Mouse (Mus musculus): Measurements from ENCODE around the gene 4933405L10Rik. TPM values are rescaled to one million over a fixed set of nuclear protein-coding genes. Genes with fewer than 3 reads are reported as not detected.

Gene 4933405L10Rik
- polyA plus RNA-seq, 1 experiment from 2014 or later, result not detected

- no peak for ATAC-seq (ENCODE audit: insufficient number of reproducible peaks, insufficient read depth, low FRiP score, low read depth)
- 88% methylated on average over 15 of the region's 15 CpGs for WGBS
- no peaks in the 10 kb centered on the region for H3K9me3 ChIP-seq (ENCODE audit: control insufficient read depth, low read depth, low read length)
Observed at GRCm38 (mm10) chr8:105716302-105716945, 9.0 kb downstream of the 4933405L10Rik start.

GRCm38 (mm10) chr8:105719637-105720036 lies 12.2 kb downstream of the 4933405L10Rik start:
- 87% methylated on average over 4 of the region's 4 CpGs for whole genome bisulfite sequencing
- H3K27me3 ChIP-seq (ENCODE audit: control insufficient read depth, insufficient read depth, low read length), result no peaks in the 10 kb centered on the region
- H3K4me3 ChIP-seq (ENCODE audit: low read depth, low read length), result no peak overlapping the region
- no peak overlapping the region for H3K4me2 ChIP-seq (replicated peaks; ENCODE audit: low read depth, low read length)
- H3K4me1 ChIP-seq (ENCODE audit: control insufficient read depth, insufficient read depth, low read length), result no peaks in the 10 kb centered on the region
- H3K9ac ChIP-seq (replicated peaks; ENCODE audit: low read depth, low read length), result no peak overlapping the region
- H3K27ac ChIP-seq (ENCODE audit: low read length), result no peak overlapping the region
- H3K9me3 ChIP-seq (ENCODE audit: control insufficient read depth, low read depth, low read length), result no peaks in the 10 kb centered on the region
- ATAC-seq (ENCODE audit: insufficient number of reproducible peaks, insufficient read depth, low FRiP score, low read depth), result no peak
- peaks cover 5% of the 10 kb centered on the region; the same call in 1 of the 2 replicates for H3K36me3 ChIP-seq (ENCODE audit: control insufficient read depth, insufficient read depth, low read length)

More at GRCm38 (mm10) chr8:105716302-105716945, 9.0 kb downstream of the 4933405L10Rik start:
- no peak overlapping the region for H3K4me3 ChIP-seq (ENCODE audit: low read depth, low read length)
- H3K4me2 ChIP-seq (replicated peaks; ENCODE audit: low read depth, low read length), result no peak overlapping the region
- H3K4me1 ChIP-seq (ENCODE audit: control insufficient read depth, insufficient read depth, low read length), result no peaks in the 10 kb centered on the region
- no peaks in the 10 kb centered on the region for H3K27me3 ChIP-seq (ENCODE audit: control insufficient read depth, insufficient read depth, low read length)
- H3K36me3 ChIP-seq (ENCODE audit: control insufficient read depth, insufficient read depth, low read length), result peaks cover 5% of the 10 kb centered on the region; the same call in 1 of the 2 replicates
- H3K9ac ChIP-seq (replicated peaks; ENCODE audit: low read depth, low read length), result no peak overlapping the region
- no peak overlapping the region for H3K27ac ChIP-seq (ENCODE audit: low read length)

- no peaks in the 10 kb centered on the region for H3K4me1 ChIP-seq (ENCODE audit: control insufficient read depth, insufficient read depth, low read length)
- no peak for ATAC-seq (ENCODE audit: insufficient number of reproducible peaks, insufficient read depth, low FRiP score, low read depth)
- no peak overlapping the region for H3K27ac ChIP-seq (ENCODE audit: low read length)
- no peaks in the 10 kb centered on the region for H3K27me3 ChIP-seq (ENCODE audit: control insufficient read depth, insufficient read depth, low read length)
- no peaks in the 10 kb centered on the region for H3K9me3 ChIP-seq (ENCODE audit: control insufficient read depth, low read depth, low read length)
- 91% methylated on average over 9 of the region's 9 CpGs for WGBS
- H3K36me3 ChIP-seq (ENCODE audit: control insufficient read depth, insufficient read depth, low read length), result peaks cover 11% of the 10 kb centered on the region
- no peak overlapping the region for H3K9ac ChIP-seq (replicated peaks; ENCODE audit: low read depth, low read length)
- no peak overlapping the region for H3K4me3 ChIP-seq (ENCODE audit: low read depth, low read length)
- no peak overlapping the region for H3K4me2 ChIP-seq (replicated peaks; ENCODE audit: low read depth, low read length)
Observed at GRCm38 (mm10) chr8:105722861-105723260, 15.4 kb downstream of the 4933405L10Rik start.

GRCm38 (mm10) chr8:105725726-105726125 lies 18.3 kb downstream of the 4933405L10Rik start:
- no peak for ATAC-seq (ENCODE audit: insufficient number of reproducible peaks, insufficient read depth, low FRiP score, low read depth)
- 66% methylated on average over 5 of the region's 5 CpGs for WGBS
- H3K4me2 ChIP-seq (replicated peaks; ENCODE audit: low read depth, low read length), result no peak overlapping the region

GRCm38 (mm10) chr8:105727397-105728124 lies 20.1 kb downstream of the 4933405L10Rik start:
- ATAC-seq (ENCODE audit: insufficient number of reproducible peaks, insufficient read depth, low FRiP score, low read depth), result no peak
- H3K4me2 ChIP-seq (replicated peaks; ENCODE audit: low read depth, low read length), result no peak overlapping the region
- WGBS, result 76% methylated on average over 18 of the region's 18 CpGs

More at GRCm38 (mm10) chr8:105725726-105726125, 18.3 kb downstream of the 4933405L10Rik start:
- Histone ChIP-seq H3K4me1 (ENCODE audit: control insufficient read depth, insufficient read depth, low read length) (no peaks in the 10 kb centered on the region), H3K36me3 (ENCODE audit: control insufficient read depth, insufficient read depth, low read length) (peaks cover 12% of the 10 kb centered on the region), H3K9me3 (ENCODE audit: control insufficient read depth, low read depth, low read length) (no peaks in the 10 kb centered on the region), H3K27me3 (ENCODE audit: control insufficient read depth, insufficient read depth, low read length) (no peaks in the 10 kb centered on the region), H3K4me3 (ENCODE audit: low read depth, low read length) (no peak overlapping the region), H3K9ac (replicated peaks; ENCODE audit: low read depth, low read length) (no peak overlapping the region), H3K27ac (ENCODE audit: low read length) (no peak overlapping the region)

GRCm38 (mm10) chr8:105732186-105732585 lies 24.7 kb downstream of the 4933405L10Rik start:
- Histone ChIP-seq H3K4me3 (ENCODE audit: low read depth, low read length) (no peak overlapping the region), H3K36me3 (ENCODE audit: control insufficient read depth, insufficient read depth, low read length) (peaks cover 5% of the 10 kb centered on the region; the same call in 1 of the 2 replicates), H3K27ac (ENCODE audit: low read length) (no peak overlapping the region), H3K9me3 (ENCODE audit: control insufficient read depth, low read depth, low read length) (no peaks in the 10 kb centered on the region), H3K27me3 (ENCODE audit: control insufficient read depth, insufficient read depth, low read length) (no peaks in the 10 kb centered on the region), H3K4me1 (ENCODE audit: control insufficient read depth, insufficient read depth, low read length) (no peaks in the 10 kb centered on the region), H3K4me2 (replicated peaks; ENCODE audit: low read depth, low read length) (no peak overlapping the region), H3K9ac (replicated peaks; ENCODE audit: low read depth, low read length) (no peak overlapping the region)
- ATAC-seq (ENCODE audit: insufficient number of reproducible peaks, insufficient read depth, low FRiP score, low read depth), result no peak
- WGBS, result 92% methylated on average over 5 of the region's 5 CpGs

More at GRCm38 (mm10) chr8:105727397-105728124, 20.1 kb downstream of the 4933405L10Rik start:
- peaks cover 12% of the 10 kb centered on the region; the same call in 1 of the 2 replicates for H3K36me3 ChIP-seq (ENCODE audit: control insufficient read depth, insufficient read depth, low read length)
- peak overlapping the region; percentile 0; the same call in 1 of the 2 replicates for H3K27ac ChIP-seq (ENCODE audit: low read length)
- H3K4me3 ChIP-seq (ENCODE audit: low read depth, low read length), result no peak overlapping the region
- no peaks in the 10 kb centered on the region for H3K9me3 ChIP-seq (ENCODE audit: control insufficient read depth, low read depth, low read length)
- no peaks in the 10 kb centered on the region for H3K4me1 ChIP-seq (ENCODE audit: control insufficient read depth, insufficient read depth, low read length)
- no peaks in the 10 kb centered on the region for H3K27me3 ChIP-seq (ENCODE audit: control insufficient read depth, insufficient read depth, low read length)
- no peak overlapping the region for H3K9ac ChIP-seq (replicated peaks; ENCODE audit: low read depth, low read length)

GRCm38 (mm10) chr8:105739216-105739615 lies 31.8 kb downstream of the 4933405L10Rik start:
- no peak overlapping the region for H3K4me2 ChIP-seq (replicated peaks; ENCODE audit: low read depth, low read length)
- no peak overlapping the region for H3K4me3 ChIP-seq (ENCODE audit: low read depth, low read length)
- H3K27ac ChIP-seq (ENCODE audit: low read length), result no peak overlapping the region
- no peaks in the 10 kb centered on the region for H3K4me1 ChIP-seq (ENCODE audit: control insufficient read depth, insufficient read depth, low read length)
- no peaks in the 10 kb centered on the region for H3K27me3 ChIP-seq (ENCODE audit: control insufficient read depth, insufficient read depth, low read length)
- H3K9me3 ChIP-seq (ENCODE audit: control insufficient read depth, low read depth, low read length), result no peaks in the 10 kb centered on the region
- no peak overlapping the region for H3K9ac ChIP-seq (replicated peaks; ENCODE audit: low read depth, low read length)
- 86% methylated on average over 5 of the region's 5 CpGs for WGBS
- H3K36me3 ChIP-seq (ENCODE audit: control insufficient read depth, insufficient read depth, low read length), result no peaks in the 10 kb centered on the region
- ATAC-seq (ENCODE audit: insufficient number of reproducible peaks, insufficient read depth, low FRiP score, low read depth), result no peak

- Histone ChIP-seq H3K4me3 (ENCODE audit: low read depth, low read length) (no peak overlapping the region), H3K27ac (ENCODE audit: low read length) (no peak overlapping the region), H3K4me1 (ENCODE audit: control insufficient read depth, insufficient read depth, low read length) (0 out of 2 replicates have a peak, but pooled peaks cover 3% of the 10 kb centered on the region), H3K27me3 (ENCODE audit: control insufficient read depth, insufficient read depth, low read length) (no peaks in the 10 kb centered on the region), H3K9me3 (ENCODE audit: control insufficient read depth, low read depth, low read length) (no peaks in the 10 kb centered on the region), H3K9ac (replicated peaks; ENCODE audit: low read depth, low read length) (no peak overlapping the region), H3K36me3 (ENCODE audit: control insufficient read depth, insufficient read depth, low read length) (no peaks in the 10 kb centered on the region), H3K4me2 (replicated peaks; ENCODE audit: low read depth, low read length) (no peak overlapping the region)
- no peak for ATAC-seq (ENCODE audit: insufficient number of reproducible peaks, insufficient read depth, low FRiP score, low read depth)
- WGBS, result 84% methylated on average over 4 of the region's 4 CpGs
Observed at GRCm38 (mm10) chr8:105743301-105743700, 35.8 kb downstream of the 4933405L10Rik start.

Measured in stomach, embryonic 14.5 days (tissue).